Mouse (Mus musculus): ENCODE results near the gene Pcgf1. TPM values are rescaled to one million over a fixed set of nuclear protein-coding genes. Genes with fewer than 3 reads are reported as not detected.

The Pcgf1 gene
- polyA plus RNA-seq, 1 experiment, result 14.7 TPM

DNA sequence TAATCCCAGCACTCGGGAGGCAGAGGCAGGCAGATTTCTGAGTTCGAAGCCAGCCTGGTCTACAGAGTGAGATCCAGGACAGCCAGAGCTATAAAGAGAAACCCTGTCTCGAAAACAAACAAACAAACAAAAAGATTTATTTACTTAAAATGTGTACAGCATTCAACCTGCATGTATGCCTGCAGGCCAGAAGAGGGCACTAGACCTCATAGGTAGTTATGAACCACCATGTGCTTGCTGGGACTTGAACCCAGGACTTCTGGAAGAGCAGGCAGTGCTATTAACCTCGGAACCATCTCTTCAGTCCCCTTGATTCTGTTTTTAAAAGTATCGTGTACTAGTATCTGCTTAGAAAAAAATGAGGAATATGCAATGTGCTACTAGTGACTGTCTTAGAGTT is 49.8 kb downstream of the Pcgf1 start:
- no peak overlapping the region for H3K27ac ChIP-seq (ENCODE audit: insufficient read depth, low read length)
- H3K27me3 ChIP-seq (ENCODE audit: control insufficient read depth, insufficient read depth, low read length, poor library complexity, severe bottlenecking), result no peaks in the 10 kb centered on the region
- H3K36me3 ChIP-seq (ENCODE audit: control insufficient read depth, insufficient read depth, low read length, poor library complexity, severe bottlenecking), result no peaks in the 10 kb centered on the region
- H3K9me3 ChIP-seq (replicated peaks; ENCODE audit: control insufficient read depth, insufficient read depth, low read length, poor library complexity, severe bottlenecking), result no peaks in the 10 kb centered on the region
- no peak overlapping the region for H3K9ac ChIP-seq (ENCODE audit: low read depth, poor library complexity, severe bottlenecking)
- TF ChIP-seq EP300 (IDR thresholded peaks at IDR 0.05; ENCODE audit: insufficient read depth, low read depth, low read length) (no peak), CTCF (IDR thresholded peaks at IDR 0.05; ENCODE audit: low read depth, low read length) (peak; percentile 23)
- H3K4me3 ChIP-seq (ENCODE audit: low read depth, low read length), result no peak overlapping the region
- H3K4me1 ChIP-seq (ENCODE audit: control insufficient read depth, insufficient read depth, low read length), result no peaks in the 10 kb centered on the region

Other genes with a start within 250 kb of the Pcgf1 start
- 1.2 and 1.9 TPM in 2 replicates for gene Sema4f, start 138.1 kb upstream of the Pcgf1 start, polyA plus RNA-seq (2011; ENCODE audit: insufficient read depth, insufficient read length, low read depth, missing spikeins)
- 2.2 and 2.3 TPM in 2 replicates for gene M1ap, start 131.0 kb upstream of the Pcgf1 start, polyA plus RNA-seq (2011; ENCODE audit: insufficient read depth, insufficient read length, low read depth, missing spikeins)
- gene Dok1, start 44.4 kb upstream of the Pcgf1 start, polyA plus RNA-seq (2011; ENCODE audit: insufficient read depth, insufficient read length, low read depth, missing spikeins), result 4.7 and 4.8 TPM in 2 replicates
- 2.2 and 3.1 TPM in 2 replicates for gene Loxl3, start 43.7 kb upstream of the Pcgf1 start, polyA plus RNA-seq (2011; ENCODE audit: insufficient read depth, insufficient read length, low read depth, missing spikeins)
- gene Aup1, start 23.3 kb upstream of the Pcgf1 start, polyA plus RNA-seq (2011; ENCODE audit: insufficient read depth, insufficient read length, low read depth, missing spikeins), result 42.4 and 44.3 TPM in 2 replicates
- 36.8 and 37.4 TPM in 2 replicates for gene Htra2, start 22.6 kb upstream of the Pcgf1 start, polyA plus RNA-seq (2011; ENCODE audit: insufficient read depth, insufficient read length, low read depth, missing spikeins)
- 2.9 and 3.7 TPM in 2 replicates for gene Dqx1, start 20.0 kb upstream of the Pcgf1 start, polyA plus RNA-seq (2011; ENCODE audit: insufficient read depth, insufficient read length, low read depth, missing spikeins)
- gene Tlx2, start 7.6 kb upstream of the Pcgf1 start, polyA plus RNA-seq (2011; ENCODE audit: insufficient read depth, insufficient read length, low read depth, missing spikeins), result not detected in 2 replicates
- gene Lbx2, start 8.5 kb downstream of the Pcgf1 start, polyA plus RNA-seq (2011; ENCODE audit: insufficient read depth, insufficient read length, low read depth, missing spikeins), result not detected in 2 replicates
- not detected in 2 replicates for gene Ccdc142, start 23.7 kb downstream of the Pcgf1 start, polyA plus RNA-seq (2011; ENCODE audit: insufficient read depth, insufficient read length, low read depth, missing spikeins)
- 0.45 and 1.2 TPM in 2 replicates for gene Gm42688, start 23.7 kb downstream of the Pcgf1 start, polyA plus RNA-seq (2011; ENCODE audit: insufficient read depth, insufficient read length, low read depth, missing spikeins)
- gene Mrpl53, start 31.2 kb downstream of the Pcgf1 start, polyA plus RNA-seq (2011; ENCODE audit: insufficient read depth, insufficient read length, low read depth, missing spikeins), result 29.5 and 36.4 TPM in 2 replicates
- 23.3 and 25.4 TPM in 2 replicates for gene Mogs, start 37.6 kb downstream of the Pcgf1 start, polyA plus RNA-seq (2011; ENCODE audit: insufficient read depth, insufficient read length, low read depth, missing spikeins)
- gene Wbp1, start 43.7 kb downstream of the Pcgf1 start, polyA plus RNA-seq (2011; ENCODE audit: insufficient read depth, insufficient read length, low read depth, missing spikeins), result 26.7 and 32.4 TPM in 2 replicates
- gene Ino80b, start 47.6 kb downstream of the Pcgf1 start, polyA plus RNA-seq (2011; ENCODE audit: insufficient read depth, insufficient read length, low read depth, missing spikeins), result 9.0 and 11.6 TPM in 2 replicates
- gene Rtkn, start 57.6 kb downstream of the Pcgf1 start, polyA plus RNA-seq (2011; ENCODE audit: insufficient read depth, insufficient read length, low read depth, missing spikeins), result 10.4 and 10.5 TPM in 2 replicates
- gene Wdr54, start 78.5 kb downstream of the Pcgf1 start, polyA plus RNA-seq (2011; ENCODE audit: insufficient read depth, insufficient read length, low read depth, missing spikeins), result 7.3 and 7.9 TPM in 2 replicates
- gene 1700003E16Rik, start 78.5 kb downstream of the Pcgf1 start, polyA plus RNA-seq (2011; ENCODE audit: insufficient read depth, insufficient read length, low read depth, missing spikeins), result not detected in 2 replicates
- 41.5 and 52.4 TPM in 2 replicates for gene Dctn1, start 88.1 kb downstream of the Pcgf1 start, polyA plus RNA-seq (2011; ENCODE audit: insufficient read depth, insufficient read length, low read depth, missing spikeins)
- gene Slc4a5, start 142.0 kb downstream of the Pcgf1 start, polyA plus RNA-seq (2011; ENCODE audit: insufficient read depth, insufficient read length, low read depth, missing spikeins), result 2.1 and 3.8 TPM in 2 replicates
- gene Mthfd2, start 248.0 kb downstream of the Pcgf1 start, polyA plus RNA-seq (2011; ENCODE audit: insufficient read depth, insufficient read length, low read depth, missing spikeins), result 58.4 and 63.8 TPM in 2 replicates
- gene Mob1a, start 248.1 kb downstream of the Pcgf1 start, polyA plus RNA-seq (2011; ENCODE audit: insufficient read depth, insufficient read length, low read depth, missing spikeins), result 49.5 and 62.1 TPM in 2 replicates